Mouse (Mus musculus): Measurements from ENCODE around the gene Capn13.

Gene Capn13

GRCm38 (mm10) chr17:73400862-73401261, at the start of gene Capn13:
Gene Capn13 (minus strand): TSS chr17:73400866.
- DNase-seq (ENCODE audit: low read depth, low spot score), result no peak

GRCm38 (mm10) chr17:73449104-73449503, 48.4 kb upstream of the Capn13 start:
- no peak for DNase-seq (ENCODE audit: low read depth, low spot score)

- no peak for DNase-seq (ENCODE audit: low read depth, low spot score)
These were observed 40.1 kb upstream of the Capn13 start for GRCm38 (mm10) chr17:73440798-73441197.

GRCm38 (mm10) chr17:73432564-73433006, 31.9 kb upstream of the Capn13 start:
- no peak for DNase-seq (ENCODE audit: low read depth, low spot score)

- DNase-seq (ENCODE audit: low read depth, low spot score), result no peak
These were observed 31.4 kb upstream of the Capn13 start for GRCm38 (mm10) chr17:73432058-73432457.

GRCm38 (mm10) chr17:73417382-73417781, 16.7 kb upstream of the Capn13 start:
- DNase-seq (ENCODE audit: low read depth, low spot score), result no peak

GRCm38 (mm10) chr17:73416181-73416795, 15.6 kb upstream of the Capn13 start:
- no peak for DNase-seq (ENCODE audit: low read depth, low spot score)

GRCm38 (mm10) chr17:73411817-73412216, 11.2 kb upstream of the Capn13 start:
- DNase-seq (ENCODE audit: low read depth, low spot score), result no peak

GRCm38 (mm10) chr17:73401272-73401671, 606 bp upstream of the Capn13 start:
- DNase-seq (ENCODE audit: low read depth, low spot score), result no peak

- no peak for DNase-seq (ENCODE audit: low read depth, low spot score)
These were observed 1.5 kb downstream of the Capn13 start for GRCm38 (mm10) chr17:73399136-73399535.

- no peak for DNase-seq (ENCODE audit: low read depth, low spot score)
These were observed 7.3 kb downstream of the Capn13 start for GRCm38 (mm10) chr17:73393361-73393760.

- DNase-seq (ENCODE audit: low read depth, low spot score), result no peak
These were observed 8.9 kb downstream of the Capn13 start for GRCm38 (mm10) chr17:73391771-73392170.

- no peak for DNase-seq (ENCODE audit: low read depth, low spot score)
These were observed 10.2 kb downstream of the Capn13 start for GRCm38 (mm10) chr17:73390191-73391089.

GRCm38 (mm10) chr17:73389336-73389735, 11.3 kb downstream of the Capn13 start:
- DNase-seq (ENCODE audit: low read depth, low spot score), result no peak

GRCm38 (mm10) chr17:73386581-73386980, 14.1 kb downstream of the Capn13 start:
- no peak for DNase-seq (ENCODE audit: low read depth, low spot score)

- DNase-seq (ENCODE audit: low read depth, low spot score), result no peak
These were observed 14.7 kb downstream of the Capn13 start for GRCm38 (mm10) chr17:73385940-73386339.

GRCm38 (mm10) chr17:73382327-73383014, 18.2 kb downstream of the Capn13 start:
- no peak for DNase-seq (ENCODE audit: low read depth, low spot score)

GRCm38 (mm10) chr17:73381681-73382080, 19.0 kb downstream of the Capn13 start:
- no peak for DNase-seq (ENCODE audit: low read depth, low spot score)

GRCm38 (mm10) chr17:73377778-73378484, 22.7 kb downstream of the Capn13 start:
- DNase-seq (ENCODE audit: low read depth, low spot score), result no peak

- no peak for DNase-seq (ENCODE audit: low read depth, low spot score)
These were observed 33.3 kb downstream of the Capn13 start for GRCm38 (mm10) chr17:73367334-73367733.

- DNase-seq (ENCODE audit: low read depth, low spot score), result no peak
These were observed 39.6 kb downstream of the Capn13 start for GRCm38 (mm10) chr17:73361054-73361453.
